Mouse (Mus musculus): Measurements from ENCODE around the gene Uvrag. TPM values are rescaled to one million over a fixed set of nuclear protein-coding genes. Genes with fewer than 3 reads are reported as not detected.

The Uvrag gene
- total RNA-seq, 2 experiments from 2014 or later: 12.9 to 14.6 TPM

DNA sequence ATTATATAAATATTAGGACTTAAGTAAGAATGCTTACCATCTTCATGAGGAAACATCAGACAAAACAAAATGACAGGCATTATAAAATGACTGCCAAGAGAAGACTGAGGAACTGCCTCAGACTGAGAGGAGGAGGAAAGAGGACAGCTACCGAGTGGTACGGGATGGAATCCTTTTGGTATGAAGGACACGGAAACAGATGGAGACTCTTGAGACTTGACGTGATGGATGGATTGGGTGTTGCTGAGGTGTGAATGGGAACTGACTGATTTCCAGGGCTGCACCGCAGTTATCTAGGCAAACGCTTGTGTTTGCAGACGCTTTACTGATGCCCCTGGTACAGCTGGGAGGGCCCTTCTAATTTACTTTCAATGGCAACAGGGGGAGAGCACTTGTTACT, 97.0 kb downstream of the Uvrag start:
- intact Hi-C loops (cut with DNase I; ENCODE audit: low total_unique reads): no loop called here
- DNase-seq: no peak

DNA sequence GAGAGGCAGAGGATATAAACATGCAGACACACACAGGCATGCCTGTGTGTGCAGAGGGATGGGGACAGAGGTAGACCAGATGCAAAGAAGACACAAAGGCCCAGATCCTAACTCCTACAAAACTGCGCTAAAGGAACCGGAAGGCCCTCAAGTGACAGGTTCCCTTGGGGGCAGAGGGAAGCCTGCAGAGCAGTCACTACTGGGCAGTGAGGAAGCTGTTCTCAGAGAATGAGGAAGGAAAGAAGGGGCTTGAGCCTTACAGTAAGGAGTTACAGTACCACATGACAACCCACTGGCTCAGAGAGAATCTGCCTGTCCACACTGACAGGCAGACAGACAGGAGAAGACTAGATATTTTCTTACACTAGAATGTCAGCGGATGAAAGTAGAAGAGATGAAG, 97.6 kb downstream of the Uvrag start:
- intact Hi-C loops (cut with DNase I; ENCODE audit: low total_unique reads): no loop called here
- no peak for DNase-seq

GRCm38 (mm10) chr7:99041818-99042217, 99.1 kb downstream of the Uvrag start:
- intact Hi-C loops (cut with DNase I; ENCODE audit: low total_unique reads): no loop called here
- no peak for DNase-seq

DNA sequence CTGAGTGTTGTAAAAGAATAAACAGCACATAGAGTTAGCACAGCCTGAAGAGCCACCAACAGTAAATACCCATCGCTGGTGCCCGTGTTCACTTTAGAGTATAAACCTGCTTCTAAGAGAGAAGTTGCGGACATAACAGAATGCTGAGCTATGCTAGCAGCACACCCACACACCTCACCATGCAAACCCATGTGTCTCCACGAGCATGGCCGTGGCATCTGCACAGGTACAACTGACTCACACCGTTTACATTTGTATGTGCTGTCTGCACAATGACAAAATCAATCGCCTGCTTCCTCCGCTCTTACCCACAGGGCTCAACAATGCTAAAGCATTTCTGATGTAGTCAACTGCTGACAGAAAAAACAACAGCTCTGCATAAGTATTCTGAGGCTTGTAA, 101.0 kb downstream of the Uvrag start:
- no peak for DNase-seq
- intact Hi-C loops (cut with DNase I; ENCODE audit: low total_unique reads): no loop called here

GRCm38 (mm10) chr7:99036284-99036683, 104.7 kb downstream of the Uvrag start:
- intact Hi-C loops (cut with DNase I; ENCODE audit: low total_unique reads): no loop called here
- DNase-seq: no peak

GRCm38 (mm10) chr7:99034909-99035308, 106.0 kb downstream of the Uvrag start:
- intact Hi-C loops (cut with DNase I; ENCODE audit: low total_unique reads): no loop called here
- no peak for DNase-seq

DNA sequence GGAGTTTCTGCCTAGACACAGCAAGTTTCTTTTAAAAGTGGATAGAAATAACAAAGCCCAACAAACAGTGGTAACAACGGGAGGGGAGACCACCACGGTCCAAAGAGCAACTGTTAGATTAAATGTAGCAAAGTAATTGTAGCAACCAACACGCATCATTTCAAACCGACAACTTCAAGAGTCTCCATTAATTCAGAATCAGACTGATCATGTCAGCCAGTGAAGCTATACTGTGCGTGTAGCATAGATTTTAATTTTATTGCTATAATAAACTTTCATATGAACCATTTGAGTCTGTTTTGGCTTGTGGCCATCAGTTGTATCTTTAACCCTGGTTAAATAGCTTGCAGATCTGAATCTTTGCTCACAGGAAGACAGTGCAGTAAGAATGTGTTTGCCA, 107.1 kb downstream of the Uvrag start:
- no peak for DNase-seq
- intact Hi-C loops (cut with DNase I; ENCODE audit: low total_unique reads): no loop called here

- DNase-seq: no peak
- intact Hi-C loops (cut with DNase I; ENCODE audit: low total_unique reads): no loop called here
These were observed 107.6 kb downstream of the Uvrag start for GRCm38 (mm10) chr7:99033314-99033713.

GRCm38 (mm10) chr7:99032051-99032450, 108.9 kb downstream of the Uvrag start:
- intact Hi-C loops (cut with DNase I; ENCODE audit: low total_unique reads): no loop called here

GRCm38 (mm10) chr7:99028108-99028507, 112.8 kb downstream of the Uvrag start:
- DNase-seq: no peak
- intact Hi-C loops (cut with DNase I; ENCODE audit: low total_unique reads): no loop called here

More at GRCm38 (mm10) chr7:99032051-99032450, 108.9 kb downstream of the Uvrag start:
- DNase-seq: no peak

GRCm38 (mm10) chr7:99027185-99027584, 113.8 kb downstream of the Uvrag start:
- DNase-seq: no peak
- intact Hi-C loops (cut with DNase I; ENCODE audit: low total_unique reads): no loop called here

- intact Hi-C loops (cut with DNase I; ENCODE audit: low total_unique reads): no loop called here
These were observed 115.0 kb downstream of the Uvrag start for GRCm38 (mm10) chr7:99025989-99026388.

DNA sequence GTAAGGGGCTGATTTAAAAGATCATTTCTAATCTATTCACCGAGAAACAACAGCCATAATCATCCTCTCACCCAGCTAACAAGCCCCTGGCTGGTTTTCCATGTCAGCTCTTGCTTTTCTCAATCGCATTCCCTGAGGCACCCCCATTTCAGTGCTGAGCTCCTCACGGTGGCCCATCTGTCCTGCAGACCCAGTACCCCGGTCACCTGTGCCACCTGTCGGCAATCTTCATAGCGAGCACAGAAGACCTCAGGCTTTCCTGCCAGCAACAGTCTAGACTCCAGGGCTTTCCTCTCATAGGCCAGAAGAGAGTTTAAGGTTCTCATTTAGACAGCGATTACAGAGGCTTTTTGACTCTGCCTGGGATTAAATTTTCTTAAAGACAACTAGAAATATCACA, 115.7 kb downstream of the Uvrag start:
- intact Hi-C loops (cut with DNase I; ENCODE audit: low total_unique reads): no loop called here
- DNase-seq: no peak

More at GRCm38 (mm10) chr7:99025989-99026388, 115.0 kb downstream of the Uvrag start:
- DNase-seq: no peak

DNA sequence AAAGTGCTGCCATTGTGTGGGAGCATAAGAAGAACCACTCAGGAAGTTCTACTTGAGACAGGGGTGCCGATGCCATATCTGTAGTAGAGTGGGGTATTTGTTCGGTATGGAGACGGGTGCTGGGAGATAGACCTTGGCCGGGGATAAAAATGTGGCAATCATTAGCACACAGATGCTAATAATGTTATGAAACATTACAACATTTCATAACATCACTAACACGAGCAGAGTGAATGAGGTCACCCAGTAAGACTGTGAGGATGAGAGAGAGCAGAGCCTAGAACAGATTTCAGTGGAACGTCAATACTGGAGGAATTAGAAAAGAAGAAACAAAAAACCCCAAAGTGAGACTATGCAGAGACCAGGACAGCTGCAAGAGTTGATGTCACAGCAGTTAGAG, 116.2 kb downstream of the Uvrag start:
- intact Hi-C loops (cut with DNase I; ENCODE audit: low total_unique reads): no loop called here
- no peak for DNase-seq

DNA sequence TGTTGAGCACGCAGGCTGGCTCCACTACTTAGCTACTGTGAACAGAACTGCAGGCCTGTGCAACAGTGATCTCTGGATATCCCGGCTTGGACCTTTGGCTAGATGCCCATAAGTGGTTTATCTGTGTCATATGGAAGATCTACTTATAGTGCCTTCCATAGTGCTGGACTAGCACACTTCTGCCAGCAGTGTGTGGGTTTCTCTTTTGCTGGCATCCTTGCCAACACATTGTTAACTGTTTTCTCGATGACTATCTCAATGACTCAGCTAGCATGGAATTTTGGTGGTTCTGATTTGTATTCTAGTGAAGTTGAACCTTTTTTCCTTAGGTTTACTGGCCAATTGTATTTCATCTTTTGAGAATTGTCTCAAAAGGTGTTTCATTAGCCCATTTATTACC, 117.0 kb downstream of the Uvrag start:
- intact Hi-C loops (cut with DNase I; ENCODE audit: low total_unique reads): no loop called here
- no peak for DNase-seq

- DNase-seq: no peak
- intact Hi-C loops (cut with DNase I; ENCODE audit: low total_unique reads): no loop called here
These were observed 119.7 kb downstream of the Uvrag start for GRCm38 (mm10) chr7:99021277-99021676.

DNA sequence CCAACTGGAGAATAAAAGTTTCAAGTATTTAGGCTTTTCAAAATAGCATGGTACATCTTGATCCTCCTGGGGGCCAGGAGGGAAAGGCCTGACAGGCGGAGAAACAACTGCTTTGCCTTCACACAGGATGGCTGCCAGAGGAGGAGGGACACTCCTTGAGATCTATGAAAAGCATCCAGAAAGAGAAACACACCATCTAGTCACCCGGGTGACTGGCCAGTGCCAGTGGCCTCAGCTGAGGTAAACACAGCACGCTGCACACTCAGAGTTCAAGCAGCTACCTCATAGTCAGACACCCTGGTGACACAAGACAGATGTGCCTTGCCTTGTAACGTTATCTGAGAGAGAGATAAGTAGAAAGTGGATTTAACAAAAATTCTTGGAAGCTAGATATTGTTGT, 120.6 kb downstream of the Uvrag start:
- intact Hi-C loops (cut with DNase I; ENCODE audit: low total_unique reads): no loop called here
- DNase-seq: peak; percentile 36

- intact Hi-C loops (cut with DNase I; ENCODE audit: low total_unique reads): no loop called here
- DNase-seq: no peak
These were observed 123.6 kb downstream of the Uvrag start for GRCm38 (mm10) chr7:99017224-99017844.

DNA sequence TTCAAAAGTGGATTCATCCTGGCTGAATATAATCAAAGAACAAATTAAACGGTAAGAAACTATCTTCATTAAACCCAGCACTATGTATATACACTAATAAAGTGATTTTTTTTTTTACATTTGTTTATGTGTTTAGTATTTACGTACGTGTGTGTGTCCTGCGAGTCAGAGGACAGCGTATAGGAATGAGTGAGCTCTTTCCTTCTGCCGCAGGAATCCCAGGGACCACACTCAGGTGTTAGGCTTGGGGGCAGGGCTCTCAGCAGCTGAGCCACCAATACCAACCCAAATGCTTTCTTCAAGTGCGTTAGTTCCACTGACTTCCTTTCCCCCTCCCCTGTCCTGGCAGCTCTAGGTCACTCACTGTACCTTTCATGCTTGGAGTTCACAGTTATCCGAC, 125.0 kb downstream of the Uvrag start:
- no peak for DNase-seq
- intact Hi-C loops (cut with DNase I; ENCODE audit: low total_unique reads): no loop called here

DNA sequence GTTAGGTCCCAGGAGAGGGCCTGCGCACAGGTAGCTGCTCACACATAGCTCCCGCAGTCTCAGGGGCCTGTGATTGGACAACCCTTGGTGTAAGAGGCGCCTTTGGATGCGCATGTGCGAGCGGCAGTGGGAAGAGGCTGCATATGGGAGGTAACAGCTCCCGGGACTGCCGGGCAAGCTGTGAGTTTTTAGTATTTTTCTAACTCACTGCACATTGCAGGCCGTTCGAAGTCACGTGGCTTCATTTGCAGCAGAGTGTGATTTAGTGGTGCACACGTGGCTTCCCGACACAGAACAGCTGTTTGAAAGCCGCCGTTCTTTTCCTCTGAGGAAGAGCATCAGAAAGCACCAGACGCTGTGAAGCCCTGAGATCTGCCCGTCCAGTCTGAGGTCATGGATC, 125.5 kb downstream of the Uvrag start:
- no peak for DNase-seq

DNA sequence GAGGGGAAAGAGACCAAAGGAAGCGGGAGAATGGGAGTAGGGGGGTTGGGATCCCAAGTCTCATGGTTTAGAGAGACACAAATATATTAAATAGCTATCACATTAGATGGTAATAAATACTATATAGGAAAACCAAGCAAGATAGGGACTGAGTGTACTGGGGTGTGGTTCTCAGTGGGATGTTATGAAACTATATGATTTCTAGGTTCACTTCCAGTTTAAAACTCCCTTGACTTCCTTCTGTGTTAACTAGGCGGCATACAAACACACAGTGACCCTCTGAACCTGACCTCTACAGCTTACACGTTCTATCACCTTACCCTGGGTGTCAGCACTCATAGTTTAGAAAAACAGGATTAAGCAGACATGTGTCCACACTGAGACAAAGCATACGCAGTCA, 126.3 kb downstream of the Uvrag start:
- DNase-seq: no peak
- intact Hi-C loops (cut with DNase I; ENCODE audit: low total_unique reads): no loop called here

More for the DNA sequence above, 125.5 kb downstream of the Uvrag start:
- intact Hi-C loops (cut with DNase I; ENCODE audit: low total_unique reads): no loop called here
